Mouse (Mus musculus) lung, postnatal 0 days (tissue): ENCODE measurements around the gene Celsr1.

ENCODE experiments used
- CTCF ChIP-seq: IDR thresholded peaks from 2 replicates; pipeline ENCODE4 v1.5.1; 2016; ENCODE audit warnings: antibody characterized with exemption, mild to moderate bottlenecking
- EP300 ChIP-seq: IDR thresholded peaks from 2 replicates; pipeline ENCODE4 v1.6.1; 2016; ENCODE audit warnings: antibody characterized with exemption, mild to moderate bottlenecking, control low read depth

DNA sequence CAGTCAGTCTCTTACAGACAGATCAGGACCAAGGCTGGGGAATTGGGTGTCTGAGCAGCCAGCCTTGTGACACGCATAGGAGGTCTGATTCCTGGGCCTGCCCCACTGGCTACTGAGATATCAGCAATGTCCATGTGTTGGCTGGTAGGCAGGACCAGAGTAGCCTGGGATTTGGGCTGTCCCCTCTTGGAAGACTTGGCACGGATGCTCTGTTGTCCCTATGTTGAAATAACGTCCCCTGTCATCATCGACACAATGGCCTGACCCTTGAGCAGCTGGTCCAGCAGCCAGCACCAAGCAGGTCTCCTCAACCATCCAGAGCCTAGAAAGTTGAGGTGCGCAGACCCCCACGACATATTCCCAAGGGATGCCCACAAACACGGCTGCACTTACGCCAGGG lies 70.9 kb downstream of the Celsr1 start:
- TF ChIP-seq EP300: no peak
- TF ChIP-seq CTCF: no peak
